Mouse (Mus musculus): Measurements from ENCODE around the gene Fam126a. TPM values are rescaled to one million over a fixed set of nuclear protein-coding genes. Genes with fewer than 3 reads are reported as not detected.

Gene Fam126a
- polyA plus RNA-seq, 1 experiment = 9.5 TPM

GRCm38 (mm10) chr5:23919892-23920731 is 110.4 kb downstream of the Fam126a start:
- no peaks in the 10 kb centered on the region for H3K36me3 ChIP-seq (ENCODE audit: control insufficient read depth, insufficient read depth, low read length, poor library complexity, severe bottlenecking)
- no peak overlapping the region for H3K4me3 ChIP-seq (ENCODE audit: low read depth, low read length)
- no peaks in the 10 kb centered on the region for H3K27me3 ChIP-seq (ENCODE audit: control insufficient read depth, insufficient read depth, low read length, poor library complexity, severe bottlenecking)
- TF ChIP-seq POLR2A (IDR thresholded peaks at IDR 0.05; ENCODE audit: insufficient read depth, low read length) = no peak
- no peak for TF ChIP-seq EP300 (IDR thresholded peaks at IDR 0.05; ENCODE audit: insufficient read depth, low read depth, low read length)
- no peak for TF ChIP-seq CTCF (IDR thresholded peaks at IDR 0.05; ENCODE audit: low read depth, low read length)
- no peaks in the 10 kb centered on the region for H3K4me1 ChIP-seq (ENCODE audit: control insufficient read depth, insufficient read depth, low read length)
- H3K9ac ChIP-seq (ENCODE audit: low read depth, poor library complexity, severe bottlenecking) = no peak overlapping the region
- no peaks in the 10 kb centered on the region; the same call in 1 of the 2 replicates for H3K9me3 ChIP-seq (replicated peaks; ENCODE audit: control insufficient read depth, insufficient read depth, low read length, poor library complexity, severe bottlenecking)
- H3K27ac ChIP-seq (ENCODE audit: insufficient read depth, low read length) = no peak overlapping the region

GRCm38 (mm10) chr5:23917301-23917700 is 113.2 kb downstream of the Fam126a start:
- H3K27ac ChIP-seq (ENCODE audit: insufficient read depth, low read length) = no peak overlapping the region
- no peaks in the 10 kb centered on the region for H3K36me3 ChIP-seq (ENCODE audit: control insufficient read depth, insufficient read depth, low read length, poor library complexity, severe bottlenecking)
- no peak overlapping the region for H3K4me3 ChIP-seq (ENCODE audit: low read depth, low read length)
- no peak overlapping the region for H3K9ac ChIP-seq (ENCODE audit: low read depth, poor library complexity, severe bottlenecking)
- no peaks in the 10 kb centered on the region for H3K27me3 ChIP-seq (ENCODE audit: control insufficient read depth, insufficient read depth, low read length, poor library complexity, severe bottlenecking)
- H3K4me1 ChIP-seq (ENCODE audit: control insufficient read depth, insufficient read depth, low read length) = no peaks in the 10 kb centered on the region
- TF ChIP-seq POLR2A (IDR thresholded peaks at IDR 0.05; ENCODE audit: insufficient read depth, low read length) = no peak
- TF ChIP-seq CTCF (IDR thresholded peaks at IDR 0.05; ENCODE audit: low read depth, low read length) = no peak
- TF ChIP-seq EP300 (IDR thresholded peaks at IDR 0.05; ENCODE audit: insufficient read depth, low read depth, low read length) = no peak
- no peaks in the 10 kb centered on the region for H3K9me3 ChIP-seq (replicated peaks; ENCODE audit: control insufficient read depth, insufficient read depth, low read length, poor library complexity, severe bottlenecking)

GRCm38 (mm10) chr5:23911556-23911955 is 118.9 kb downstream of the Fam126a start:
- Histone ChIP-seq H3K4me3 (ENCODE audit: low read depth, low read length) (no peak overlapping the region), H3K9ac (ENCODE audit: low read depth, poor library complexity, severe bottlenecking) (no peak overlapping the region), H3K9me3 (replicated peaks; ENCODE audit: control insufficient read depth, insufficient read depth, low read length, poor library complexity, severe bottlenecking) (peaks cover 10% of the 10 kb centered on the region), H3K27me3 (ENCODE audit: control insufficient read depth, insufficient read depth, low read length, poor library complexity, severe bottlenecking) (no peaks in the 10 kb centered on the region), H3K27ac (ENCODE audit: insufficient read depth, low read length) (no peak overlapping the region), H3K36me3 (ENCODE audit: control insufficient read depth, insufficient read depth, low read length, poor library complexity, severe bottlenecking) (no peaks in the 10 kb centered on the region), H3K4me1 (ENCODE audit: control insufficient read depth, insufficient read depth, low read length) (no peaks in the 10 kb centered on the region)
- TF ChIP-seq POLR2A (IDR thresholded peaks at IDR 0.05; ENCODE audit: insufficient read depth, low read length) = no peak
- TF ChIP-seq EP300 (IDR thresholded peaks at IDR 0.05; ENCODE audit: insufficient read depth, low read depth, low read length) = no peak
- no peak for TF ChIP-seq CTCF (IDR thresholded peaks at IDR 0.05; ENCODE audit: low read depth, low read length)

- no peak overlapping the region for H3K4me3 ChIP-seq (ENCODE audit: low read depth, low read length)
- no peak overlapping the region for H3K9ac ChIP-seq (ENCODE audit: low read depth, poor library complexity, severe bottlenecking)
- no peaks in the 10 kb centered on the region for H3K27me3 ChIP-seq (ENCODE audit: control insufficient read depth, insufficient read depth, low read length, poor library complexity, severe bottlenecking)
- H3K9me3 ChIP-seq (replicated peaks; ENCODE audit: control insufficient read depth, insufficient read depth, low read length, poor library complexity, severe bottlenecking) = peaks cover 10% of the 10 kb centered on the region
- no peaks in the 10 kb centered on the region for H3K4me1 ChIP-seq (ENCODE audit: control insufficient read depth, insufficient read depth, low read length)
- TF ChIP-seq CTCF (IDR thresholded peaks at IDR 0.05; ENCODE audit: low read depth, low read length) (no peak), EP300 (IDR thresholded peaks at IDR 0.05; ENCODE audit: insufficient read depth, low read depth, low read length) (no peak), POLR2A (IDR thresholded peaks at IDR 0.05; ENCODE audit: insufficient read depth, low read length) (no peak)
- H3K36me3 ChIP-seq (ENCODE audit: control insufficient read depth, insufficient read depth, low read length, poor library complexity, severe bottlenecking) = no peaks in the 10 kb centered on the region
- no peak overlapping the region for H3K27ac ChIP-seq (ENCODE audit: insufficient read depth, low read length)
Observed at GRCm38 (mm10) chr5:23909256-23909655, 121.2 kb downstream of the Fam126a start.

- Histone ChIP-seq H3K36me3 (ENCODE audit: control insufficient read depth, insufficient read depth, low read length, poor library complexity, severe bottlenecking) (no peaks in the 10 kb centered on the region), H3K4me1 (ENCODE audit: control insufficient read depth, insufficient read depth, low read length) (no peaks in the 10 kb centered on the region), H3K4me3 (ENCODE audit: low read depth, low read length) (no peak overlapping the region), H3K27ac (ENCODE audit: insufficient read depth, low read length) (no peak overlapping the region), H3K27me3 (ENCODE audit: control insufficient read depth, insufficient read depth, low read length, poor library complexity, severe bottlenecking) (no peaks in the 10 kb centered on the region), H3K9ac (ENCODE audit: low read depth, poor library complexity, severe bottlenecking) (no peak overlapping the region), H3K9me3 (replicated peaks; ENCODE audit: control insufficient read depth, insufficient read depth, low read length, poor library complexity, severe bottlenecking) (peaks cover 10% of the 10 kb centered on the region)
- no peak for TF ChIP-seq EP300 (IDR thresholded peaks at IDR 0.05; ENCODE audit: insufficient read depth, low read depth, low read length)
- no peak for TF ChIP-seq POLR2A (IDR thresholded peaks at IDR 0.05; ENCODE audit: insufficient read depth, low read length)
- TF ChIP-seq CTCF (IDR thresholded peaks at IDR 0.05; ENCODE audit: low read depth, low read length) = no peak
Observed at GRCm38 (mm10) chr5:23908486-23909090, 121.9 kb downstream of the Fam126a start.

GRCm38 (mm10) chr5:23902221-23902620 is 128.3 kb downstream of the Fam126a start:
- TF ChIP-seq CTCF (IDR thresholded peaks at IDR 0.05; ENCODE audit: low read depth, low read length) (no peak), POLR2A (IDR thresholded peaks at IDR 0.05; ENCODE audit: insufficient read depth, low read length) (no peak), EP300 (IDR thresholded peaks at IDR 0.05; ENCODE audit: insufficient read depth, low read depth, low read length) (no peak)
- no peaks in the 10 kb centered on the region for H3K27me3 ChIP-seq (ENCODE audit: control insufficient read depth, insufficient read depth, low read length, poor library complexity, severe bottlenecking)
- H3K4me3 ChIP-seq (ENCODE audit: low read depth, low read length) = no peak overlapping the region
- H3K36me3 ChIP-seq (ENCODE audit: control insufficient read depth, insufficient read depth, low read length, poor library complexity, severe bottlenecking) = no peaks in the 10 kb centered on the region
- no peak overlapping the region for H3K9ac ChIP-seq (ENCODE audit: low read depth, poor library complexity, severe bottlenecking)
- no peak overlapping the region for H3K27ac ChIP-seq (ENCODE audit: insufficient read depth, low read length)
- no peaks in the 10 kb centered on the region for H3K4me1 ChIP-seq (ENCODE audit: control insufficient read depth, insufficient read depth, low read length)
- H3K9me3 ChIP-seq (replicated peaks; ENCODE audit: control insufficient read depth, insufficient read depth, low read length, poor library complexity, severe bottlenecking) = 0 out of 2 replicates have a peak, but pooled peaks cover 2% of the 10 kb centered on the region
